Mouse (Mus musculus) embryonic facial prominence, embryonic 11.5 days (tissue): ENCODE data around the gene Rbpj. TPM values are rescaled to one million over a fixed set of nuclear protein-coding genes. Genes with fewer than 3 reads are reported as not detected.

Source experiments
- ATAC-seq: fragments of 200-750 bp; cut with Nextera tagmentation; replicated peaks from 2 replicates; pipeline ENCODE4 v1.8.0; 2017; ENCODE audit warnings: low read depth; ENCODE audit not compliant: insufficient number of reproducible peaks, low FRiP score, low TSS enrichment
- DNase-seq: peaks from one replicate; pipeline ENCODE4 v3.0.0-alpha.2; 2015; ENCODE audit warnings: low spot score
- H3K27ac ChIP-seq: fragments of 300-500 bp; sonication (generic); replicated peaks from 2 replicates; pipeline ENCODE4 v1.5.1; 2014; ENCODE audit warnings: mild to moderate bottlenecking, low read depth, low read length, control low read depth
- H3K27me3 ChIP-seq: fragments of 300-500 bp; sonication (generic); 2 replicates; pipeline ENCODE4 v1.6.1; 2014; ENCODE audit warnings: mild to moderate bottlenecking, low read length, moderate library complexity, mixed read lengths; ENCODE audit not compliant: control insufficient read depth, insufficient read depth
- H3K36me3 ChIP-seq: fragments of 300-500 bp; sonication (generic); replicated peaks from 2 replicates; pipeline ENCODE4 v1.6.1; 2014; ENCODE audit warnings: low read depth, mild to moderate bottlenecking, low read length, moderate library complexity, mixed read lengths; ENCODE audit not compliant: control insufficient read depth, insufficient read depth
- H3K4me1 ChIP-seq: fragments of 300-500 bp; sonication (generic); 2 replicates; pipeline ENCODE4 v1.6.1; 2014; ENCODE audit warnings: low read length, mixed read lengths; ENCODE audit not compliant: control insufficient read depth, insufficient read depth
- H3K4me2 ChIP-seq: fragments of 300-500 bp; sonication (generic); 2 replicates; pipeline ENCODE4 v1.6.1; 2014; ENCODE audit warnings: low read depth, mild to moderate bottlenecking, control low read depth, low read length, moderate library complexity
- H3K4me3 ChIP-seq: fragments of 300-500 bp; sonication (generic); 2 replicates; pipeline ENCODE4 v1.5.1; 2014; ENCODE audit warnings: low read depth, low read length, control low read depth
- H3K9ac ChIP-seq: fragments of 300-500 bp; sonication (generic); replicated peaks from 2 replicates; pipeline ENCODE4 v1.6.1; 2014; ENCODE audit warnings: mild to moderate bottlenecking, control low read depth, low read length
- H3K9me3 ChIP-seq: fragments of 300-500 bp; sonication (generic); replicated peaks from 2 replicates; pipeline ENCODE4 v1.6.1; 2016; ENCODE audit warnings: mild to moderate bottlenecking, low read length, inconsistent platforms, mixed read lengths; ENCODE audit not compliant: control insufficient read depth
- WGBS: fragments of 180-500 bp; shearing (Covaris S2); extraction: QIAGEN DNeasy Blood & Tissue Kit; methylation state at CpG from one replicate; pipeline ENCODE4 v1.1.7; 2014; 5-methylcytosine and 5-hydroxymethylcytosine counted together
- polyA plus RNA-seq: library from polyadenylated mRNA; unstranded; fragments of >200 nt; fragmentation: Nextera tagmentation; extraction: Ambion mirVana; gene quantifications from 2 replicates; pipeline ENCODE4 v1.2.1, GENCODE M21; 2014

Rbpj gene
- polyA plus RNA-seq, 1 experiment from 2014 or later, result 68.5 TPM

GRCm38 (mm10) chr5:53493756-53494155 lies 27.8 kb downstream of the Rbpj start:
- Histone ChIP-seq H3K9me3 (no peaks in the 10 kb centered on the region), H3K4me3 (no peak overlapping the region), H3K36me3 (no peaks in the 10 kb centered on the region), H3K27me3 (no peaks in the 10 kb centered on the region), H3K4me2 (no peak overlapping the region), H3K9ac (no peak overlapping the region), H3K4me1 (no peaks in the 10 kb centered on the region), H3K27ac (no peak overlapping the region)
- ATAC-seq (no peak), DNase-seq (no peak)
- WGBS, result 66% methylated on average over 6 of the region's 6 CpGs

- ATAC-seq (no peak), DNase-seq (no peak)
- Histone ChIP-seq H3K4me2 (no peak overlapping the region), H3K4me1 (no peaks in the 10 kb centered on the region), H3K9me3 (no peaks in the 10 kb centered on the region), H3K4me3 (no peak overlapping the region), H3K27ac (no peak overlapping the region), H3K36me3 (no peaks in the 10 kb centered on the region), H3K27me3 (no peaks in the 10 kb centered on the region), H3K9ac (no peak overlapping the region)
- WGBS, result 87% methylated on average over 17 of the region's 17 CpGs
Measured at GRCm38 (mm10) chr5:53494536-53495159, 28.7 kb downstream of the Rbpj start.

GRCm38 (mm10) chr5:53496846-53497549 lies 31.0 kb downstream of the Rbpj start:
- Histone ChIP-seq H3K9me3 (no peaks in the 10 kb centered on the region), H3K27me3 (no peaks in the 10 kb centered on the region), H3K4me1 (no peaks in the 10 kb centered on the region), H3K36me3 (no peaks in the 10 kb centered on the region), H3K9ac (no peak overlapping the region), H3K4me2 (no peak overlapping the region), H3K27ac (no peak overlapping the region), H3K4me3 (no peak overlapping the region)
- 77% methylated on average over 9 of the region's 9 CpGs for WGBS
- DNase-seq (no peak), ATAC-seq (no peak)

GRCm38 (mm10) chr5:53499571-53499970 lies 33.6 kb downstream of the Rbpj start:
- Histone ChIP-seq H3K9ac (no peak overlapping the region), H3K4me1 (no peaks in the 10 kb centered on the region), H3K36me3 (no peaks in the 10 kb centered on the region), H3K27me3 (no peaks in the 10 kb centered on the region), H3K27ac (no peak overlapping the region), H3K4me3 (no peak overlapping the region), H3K9me3 (no peaks in the 10 kb centered on the region), H3K4me2 (no peak overlapping the region)
- DNase-seq (no peak), ATAC-seq (no peak)
- WGBS, result 83% methylated on average over 3 of the region's 3 CpGs

- ATAC-seq, result no peak
- no peak overlapping the region for H3K9ac ChIP-seq
- H3K36me3 ChIP-seq, result no peaks in the 10 kb centered on the region
- no peak overlapping the region for H3K4me3 ChIP-seq
- WGBS, result 77% methylated on average over 10 of the region's 10 CpGs
- no peaks in the 10 kb centered on the region for H3K27me3 ChIP-seq
- no peaks in the 10 kb centered on the region for H3K4me1 ChIP-seq
- H3K27ac ChIP-seq, result no peak overlapping the region
- no peak overlapping the region for H3K4me2 ChIP-seq
- no peak for DNase-seq
- no peaks in the 10 kb centered on the region for H3K9me3 ChIP-seq
Measured at GRCm38 (mm10) chr5:53500509-53501145, 34.7 kb downstream of the Rbpj start.

- no peak overlapping the region for H3K4me2 ChIP-seq
- no peaks in the 10 kb centered on the region for H3K36me3 ChIP-seq
- H3K27ac ChIP-seq, result no peak overlapping the region
- 67% methylated on average over 2 of the region's 3 CpGs for WGBS
- H3K9ac ChIP-seq, result no peak overlapping the region
- ATAC-seq (no peak), DNase-seq (no peak)
- H3K4me1 ChIP-seq, result no peaks in the 10 kb centered on the region
- no peak overlapping the region for H3K4me3 ChIP-seq
- H3K27me3 ChIP-seq, result no peaks in the 10 kb centered on the region
- H3K9me3 ChIP-seq, result no peaks in the 10 kb centered on the region
Measured at GRCm38 (mm10) chr5:53503261-53503660, 37.3 kb downstream of the Rbpj start.

- no peak overlapping the region for H3K9ac ChIP-seq
- no peaks in the 10 kb centered on the region for H3K36me3 ChIP-seq
- H3K4me2 ChIP-seq, result no peak overlapping the region
- no peaks in the 10 kb centered on the region for H3K9me3 ChIP-seq
- H3K4me1 ChIP-seq, result no peaks in the 10 kb centered on the region
- DNase-seq, result no peak
- WGBS, result 78% methylated on average over 6 of the region's 6 CpGs
- H3K4me3 ChIP-seq, result no peak overlapping the region
- no peak for ATAC-seq
- no peaks in the 10 kb centered on the region for H3K27me3 ChIP-seq
- H3K27ac ChIP-seq, result no peak overlapping the region
Measured at GRCm38 (mm10) chr5:53505751-53506150, 39.8 kb downstream of the Rbpj start.

- DNase-seq (no peak), ATAC-seq (no peak)
- 74% methylated on average over 5 of the region's 5 CpGs for WGBS
- no peak overlapping the region for H3K4me2 ChIP-seq
- no peak overlapping the region for H3K4me3 ChIP-seq
- no peaks in the 10 kb centered on the region for H3K27me3 ChIP-seq
- H3K36me3 ChIP-seq, result no peaks in the 10 kb centered on the region
- no peak overlapping the region for H3K9ac ChIP-seq
- no peaks in the 10 kb centered on the region for H3K4me1 ChIP-seq
- H3K27ac ChIP-seq, result no peak overlapping the region
- no peaks in the 10 kb centered on the region for H3K9me3 ChIP-seq
Measured at GRCm38 (mm10) chr5:53507371-53507770, 41.4 kb downstream of the Rbpj start.
